Mouse (Mus musculus) midbrain, embryonic 15.5 days (tissue): ENCODE measurements around the gene Atp1a4. TPM values are rescaled to one million over a fixed set of nuclear protein-coding genes. Genes with fewer than 3 reads are reported as not detected.

Experiments
- ATAC-seq: fragments of 200-750 bp; cut with Nextera tagmentation; replicated peaks from 2 replicates; pipeline ENCODE4 v1.8.0; 2017; ENCODE audit warnings: moderate TSS enrichment
- H3K27ac ChIP-seq: fragments of 300-500 bp; sonication (generic); 2 replicates; pipeline ENCODE4 v1.5.1; 2015; ENCODE audit warnings: mild to moderate bottlenecking, inconsistent platforms
- H3K27me3 ChIP-seq: fragments of 300-500 bp; sonication (generic); replicated peaks from 2 replicates; pipeline ENCODE4 v1.6.1; 2015; ENCODE audit warnings: inconsistent platforms
- H3K36me3 ChIP-seq: fragments of 300-500 bp; sonication (generic); replicated peaks from 2 replicates; pipeline ENCODE4 v1.6.1; 2015; ENCODE audit warnings: inconsistent platforms
- H3K4me1 ChIP-seq: fragments of 300-500 bp; sonication (generic); 2 replicates; pipeline ENCODE4 v1.6.1; 2015; ENCODE audit warnings: inconsistent platforms
- H3K4me2 ChIP-seq: fragments of 300-500 bp; sonication (generic); 2 replicates; pipeline ENCODE4 v1.6.1; 2015; ENCODE audit warnings: inconsistent platforms, mild to moderate bottlenecking, moderate library complexity
- H3K4me3 ChIP-seq: fragments of 300-500 bp; sonication (generic); 2 replicates; pipeline ENCODE4 v1.5.1; 2015; ENCODE audit warnings: mild to moderate bottlenecking, inconsistent platforms
- H3K9ac ChIP-seq: fragments of 300-500 bp; sonication (generic); 2 replicates; pipeline ENCODE4 v1.6.1; 2015; ENCODE audit warnings: mild to moderate bottlenecking, inconsistent platforms
- H3K9me3 ChIP-seq: fragments of 300-500 bp; sonication (generic); 2 replicates; pipeline ENCODE4 v1.6.1; 2016; ENCODE audit warnings: inconsistent platforms
- whole genome bisulfite sequencing: fragments of 180-500 bp; shearing (Covaris S2); methylation state at CpG from one replicate; pipeline ENCODE4 v1.1.7; 2015; ENCODE audit warnings: mixed read lengths; 5-methylcytosine and 5-hydroxymethylcytosine counted together
- polyA plus RNA-seq: library from polyadenylated mRNA; unstranded; fragments of >200 nt; fragmentation: Nextera tagmentation; extraction: Ambion mirVana; gene quantifications from 2 replicates; pipeline ENCODE4 v1.2.1, GENCODE M21; 2015

The Atp1a4 gene
- 0.05 TPM in 1 of 2 replicates, not detected in the other for polyA plus RNA-seq

- H3K27ac ChIP-seq, result no peak within 1 kb of the TSS
- no peak for ATAC-seq
These were observed at the start of gene Atp1a4 for GRCm38 (mm10) chr1:172258314-172258713. Atp1a4 (minus strand) TSS chr1:172258414.

DNA sequence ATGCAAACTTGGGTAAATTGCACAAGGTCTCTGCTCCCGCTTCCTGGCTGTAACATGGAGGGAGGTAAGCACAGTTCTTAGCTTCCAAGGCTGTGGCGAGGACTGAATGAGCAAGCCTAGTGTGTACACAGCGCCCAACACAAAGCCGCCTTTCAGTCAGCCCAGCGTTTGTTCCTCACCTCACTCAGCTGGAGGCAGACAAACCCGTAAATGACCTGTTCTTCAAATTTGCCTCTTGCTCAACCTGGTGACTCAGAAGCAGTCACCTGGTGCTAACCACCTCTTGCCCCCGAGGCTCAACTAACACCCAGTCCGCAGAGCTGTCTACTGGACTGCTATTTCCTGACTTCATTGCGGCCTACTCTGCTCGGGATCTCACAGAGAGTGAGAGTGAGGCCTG, 49.7 kb upstream of the Atp1a4 start:
- ATAC-seq, result no peak
- Histone ChIP-seq H3K36me3 (no peaks in the 10 kb centered on the region), H3K27me3 (no peaks in the 10 kb centered on the region), H3K9ac (no peak overlapping the region), H3K4me1 (peaks cover 32% of the 10 kb centered on the region), H3K27ac (peak overlapping the region; percentile 44; the same call in 1 of the 2 replicates), H3K4me2 (no peak overlapping the region), H3K9me3 (no peaks in the 10 kb centered on the region), H3K4me3 (no peak overlapping the region)
- WGBS, result 55% methylated on average over 10 of the region's 10 CpGs

More at GRCm38 (mm10) chr1:172258314-172258713, at the start of gene Atp1a4:
- Histone ChIP-seq H3K9ac (no peak within 1 kb of the TSS), H3K36me3 (no peaks in the 10 kb centered on the region), H3K27me3 (no peaks in the 10 kb centered on the region), H3K9me3 (no peaks in the 10 kb centered on the region), H3K4me3 (no peak within 1 kb of the TSS), H3K4me1 (peaks cover 9% of the 10 kb centered on the region; the same call in 1 of the 2 replicates), H3K4me2 (no peak within 1 kb of the TSS)
- WGBS, result 88% methylated on average over 6 of the region's 6 CpGs

- Histone ChIP-seq H3K4me3 (no peak overlapping the region), H3K36me3 (no peaks in the 10 kb centered on the region), H3K4me2 (no peak overlapping the region), H3K27ac (no peak overlapping the region), H3K9ac (no peak overlapping the region), H3K27me3 (no peaks in the 10 kb centered on the region), H3K9me3 (no peaks in the 10 kb centered on the region), H3K4me1 (peaks cover 27% of the 10 kb centered on the region)
- WGBS, result 71% methylated on average over 6 of the region's 6 CpGs
- no peak for ATAC-seq
These were observed 48.7 kb upstream of the Atp1a4 start for GRCm38 (mm10) chr1:172306885-172307284.

GRCm38 (mm10) chr1:172306196-172306595, 48.0 kb upstream of the Atp1a4 start:
- Histone ChIP-seq H3K4me2 (no peak overlapping the region), H3K4me3 (no peak overlapping the region), H3K9me3 (no peaks in the 10 kb centered on the region), H3K9ac (no peak overlapping the region), H3K27me3 (no peaks in the 10 kb centered on the region), H3K36me3 (no peaks in the 10 kb centered on the region), H3K4me1 (peaks cover 28% of the 10 kb centered on the region), H3K27ac (no peak overlapping the region)
- 85% methylated on average over 4 of the region's 4 CpGs for WGBS
- ATAC-seq, result no peak

DNA sequence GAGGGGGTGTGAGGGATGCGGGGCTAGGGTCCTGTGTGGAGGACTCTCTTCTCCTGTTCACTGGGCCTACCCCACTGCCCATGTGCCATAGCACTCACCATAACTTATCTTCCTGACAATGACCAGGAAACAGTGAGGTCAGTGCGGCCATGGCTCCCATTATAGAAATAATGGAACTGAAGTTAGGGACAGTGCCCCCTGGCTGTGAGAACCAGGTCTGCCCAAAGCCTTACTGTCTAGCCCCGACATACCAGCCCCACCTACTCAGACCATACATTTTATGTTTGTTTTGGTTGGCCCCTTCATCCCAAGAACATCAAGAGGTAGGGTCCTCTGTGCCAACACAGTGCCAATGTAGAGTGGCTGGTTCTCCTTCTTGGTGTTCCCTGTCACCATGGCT, 47.4 kb upstream of the Atp1a4 start:
- H3K27ac ChIP-seq, result no peak overlapping the region
- no peak overlapping the region for H3K4me3 ChIP-seq
- H3K27me3 ChIP-seq, result no peaks in the 10 kb centered on the region
- no peaks in the 10 kb centered on the region for H3K9me3 ChIP-seq
- no peak overlapping the region for H3K4me2 ChIP-seq
- no peaks in the 10 kb centered on the region for H3K36me3 ChIP-seq
- peaks cover 28% of the 10 kb centered on the region for H3K4me1 ChIP-seq
- H3K9ac ChIP-seq, result no peak overlapping the region
- 84% methylated on average over 3 of the region's 3 CpGs for WGBS
- ATAC-seq, result no peak

DNA sequence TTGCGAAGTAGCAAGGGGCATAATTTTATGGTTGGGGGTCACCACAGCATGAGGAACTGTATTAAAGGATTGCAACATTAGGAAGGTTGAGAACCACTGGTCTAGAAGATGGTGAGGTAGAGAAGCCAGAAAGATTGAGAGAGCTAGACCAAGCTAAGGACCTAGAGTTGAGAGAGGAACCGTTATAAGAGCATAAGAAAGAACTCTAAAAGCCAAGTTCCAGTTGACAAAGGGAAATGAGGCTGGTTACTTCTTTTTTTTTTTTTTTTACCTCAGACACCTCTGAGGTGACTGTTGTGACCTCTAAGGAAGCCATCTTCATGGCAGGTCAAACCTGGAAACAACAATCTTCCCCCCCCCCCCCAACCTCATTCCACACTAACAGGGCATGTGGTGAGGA, 46.9 kb upstream of the Atp1a4 start:
- H3K4me1 ChIP-seq, result peaks cover 23% of the 10 kb centered on the region
- H3K4me2 ChIP-seq, result no peak overlapping the region
- WGBS, result 92% methylated on average over 2 of the region's 2 CpGs
- no peak overlapping the region for H3K9ac ChIP-seq
- no peaks in the 10 kb centered on the region for H3K36me3 ChIP-seq
- H3K9me3 ChIP-seq, result no peaks in the 10 kb centered on the region
- H3K4me3 ChIP-seq, result no peak overlapping the region
- no peak overlapping the region for H3K27ac ChIP-seq
- no peaks in the 10 kb centered on the region for H3K27me3 ChIP-seq
- ATAC-seq, result no peak

DNA sequence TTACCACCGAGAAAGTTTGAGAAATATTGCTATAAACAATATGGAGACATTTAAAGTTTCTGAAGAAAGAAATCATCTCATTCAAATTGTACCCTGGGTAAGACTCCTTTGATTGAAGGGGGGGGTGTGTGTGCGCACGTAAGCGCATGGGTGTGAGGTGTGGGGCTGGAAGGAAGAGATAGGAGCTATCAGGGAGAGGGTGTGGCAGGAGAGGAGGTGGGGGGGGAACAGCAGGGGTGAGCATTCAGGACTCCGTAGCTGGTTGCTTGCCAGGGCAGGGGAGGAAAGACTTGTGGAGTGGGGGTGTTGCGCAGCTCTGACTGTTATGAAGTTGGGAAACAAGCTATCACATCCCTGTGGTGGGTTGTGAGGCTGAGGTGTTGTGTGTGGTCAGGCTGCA, 46.2 kb upstream of the Atp1a4 start:
- Histone ChIP-seq H3K9me3 (no peaks in the 10 kb centered on the region), H3K4me1 (peaks cover 16% of the 10 kb centered on the region), H3K4me2 (no peak overlapping the region), H3K27ac (no peak overlapping the region), H3K9ac (no peak overlapping the region), H3K27me3 (no peaks in the 10 kb centered on the region), H3K36me3 (no peaks in the 10 kb centered on the region), H3K4me3 (no peak overlapping the region)
- 79% methylated on average over 6 of the region's 6 CpGs for WGBS
- ATAC-seq, result no peak

GRCm38 (mm10) chr1:172302851-172303250, 44.6 kb upstream of the Atp1a4 start:
- H3K27me3 ChIP-seq, result no peaks in the 10 kb centered on the region
- H3K9me3 ChIP-seq, result no peaks in the 10 kb centered on the region
- no peak overlapping the region for H3K9ac ChIP-seq
- H3K27ac ChIP-seq, result no peak overlapping the region
- 9% methylated on average over 6 of the region's 6 CpGs for WGBS
- H3K4me3 ChIP-seq, result no peak overlapping the region
- no peaks in the 10 kb centered on the region for H3K36me3 ChIP-seq
- H3K4me2 ChIP-seq, result no peak overlapping the region
- H3K4me1 ChIP-seq, result peaks cover 14% of the 10 kb centered on the region; the same call in 1 of the 2 replicates
- no peak for ATAC-seq

DNA sequence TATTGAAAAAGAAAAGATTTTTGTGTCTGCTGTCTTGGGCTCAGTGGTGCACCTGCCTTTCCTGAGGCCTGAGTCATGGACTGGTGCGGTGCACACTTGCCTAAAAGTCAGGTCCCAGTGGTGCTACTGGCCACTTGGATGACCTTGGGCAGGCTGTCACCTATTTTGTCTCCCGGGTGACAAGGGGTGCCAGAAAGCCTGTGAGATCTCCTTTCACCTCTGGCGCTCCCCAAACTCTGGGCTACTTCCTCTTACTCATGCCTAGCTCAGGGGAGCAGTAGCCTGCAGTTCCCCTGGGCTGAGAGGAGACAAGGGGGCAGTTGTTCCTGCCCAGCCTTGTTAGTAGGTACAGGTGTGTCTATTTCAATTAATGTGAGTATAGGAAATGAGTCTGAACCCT, 44.1 kb upstream of the Atp1a4 start:
- ATAC-seq, result no peak
- H3K36me3 ChIP-seq, result no peaks in the 10 kb centered on the region
- WGBS, result 59% methylated on average over 3 of the region's 3 CpGs
- H3K4me1 ChIP-seq, result peaks cover 14% of the 10 kb centered on the region
- no peak overlapping the region for H3K9ac ChIP-seq
- H3K4me2 ChIP-seq, result no peak overlapping the region
- H3K9me3 ChIP-seq, result no peaks in the 10 kb centered on the region
- no peaks in the 10 kb centered on the region for H3K27me3 ChIP-seq
- H3K4me3 ChIP-seq, result no peak overlapping the region
- no peak overlapping the region for H3K27ac ChIP-seq

GRCm38 (mm10) chr1:172301180-172301579, 43.0 kb upstream of the Atp1a4 start:
- no peaks in the 10 kb centered on the region for H3K36me3 ChIP-seq
- peak; percentile 46; the same call in 1 of the 2 replicates for ATAC-seq
- H3K4me3 ChIP-seq, result no peak overlapping the region
- 32% methylated on average over 12 of the region's 12 CpGs for WGBS
- H3K27me3 ChIP-seq, result no peaks in the 10 kb centered on the region
- no peak overlapping the region for H3K4me2 ChIP-seq
- H3K27ac ChIP-seq, result no peak overlapping the region
- H3K9ac ChIP-seq, result no peak overlapping the region
- no peaks in the 10 kb centered on the region for H3K9me3 ChIP-seq
- peaks cover 14% of the 10 kb centered on the region for H3K4me1 ChIP-seq

GRCm38 (mm10) chr1:172300247-172300646, 42.0 kb upstream of the Atp1a4 start:
- Histone ChIP-seq H3K27ac (no peak overlapping the region), H3K4me3 (no peak overlapping the region), H3K4me2 (no peak overlapping the region), H3K27me3 (no peaks in the 10 kb centered on the region), H3K36me3 (no peaks in the 10 kb centered on the region), H3K9ac (no peak overlapping the region), H3K4me1 (peaks cover 14% of the 10 kb centered on the region), H3K9me3 (no peaks in the 10 kb centered on the region)
- ATAC-seq, result no peak
- 62% methylated on average over 5 of the region's 5 CpGs for WGBS

- Histone ChIP-seq H3K27ac (no peak overlapping the region; the same call in 1 of the 2 replicates), H3K9me3 (no peaks in the 10 kb centered on the region), H3K36me3 (no peaks in the 10 kb centered on the region), H3K9ac (no peak overlapping the region), H3K4me1 (peaks cover 18% of the 10 kb centered on the region), H3K4me2 (no peak overlapping the region), H3K27me3 (no peaks in the 10 kb centered on the region), H3K4me3 (no peak overlapping the region)
- 64% methylated on average over 7 of the region's 7 CpGs for WGBS
- ATAC-seq, result no peak
These were observed 41.3 kb upstream of the Atp1a4 start for GRCm38 (mm10) chr1:172299528-172299927.
